Mouse (Mus musculus) heart, postnatal 10 days (tissue): Measurements from ENCODE around the gene Gm20816. TPM values are rescaled to one million over a fixed set of nuclear protein-coding genes. Genes with fewer than 3 reads are reported as not detected.
"Not testable (repeated sequence)": the region's sequence is repeated elsewhere in the genome, so short reads cannot be mapped to it uniquely, and the experiment has no call there.

Experiments
- DNase-seq, 2 experiments: peaks; one replicate each; pipeline ENCODE4 v3.0.0; 2021
- intact Hi-C: fragments of 180-260 bp; cut with DNase I; formaldehyde crosslinking; loops from one replicate; pipeline ENCODE4 v1.15.1; 2025
- total RNA-seq, 2 experiments: library from RNA; stranded (reverse); gene quantifications; 2 replicates each; pipeline ENCODE4 v1.2.3; 2021

The Gm20816 gene
- total RNA-seq = not detected

DNA sequence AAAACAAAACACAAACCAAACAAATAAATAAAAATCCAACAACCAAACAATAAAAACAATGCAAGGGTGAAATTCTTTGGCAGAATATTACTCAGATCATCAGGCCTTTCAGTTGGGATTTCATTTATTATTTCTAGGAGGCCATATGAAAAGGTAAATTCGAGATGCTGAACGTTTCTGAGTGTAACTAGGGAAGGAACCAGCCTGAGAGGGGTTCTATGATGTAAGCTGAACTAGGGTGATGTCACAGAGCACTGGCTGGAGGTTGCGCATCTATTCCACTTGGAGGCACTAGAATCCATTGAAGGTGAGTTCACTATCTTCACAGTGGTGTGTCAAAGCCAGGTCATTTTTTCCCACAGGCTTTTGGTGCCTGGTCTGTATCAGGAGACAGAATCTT lies at the start of gene Gm20816:
Gene Gm20816 (plus strand): TSS at position 301 of the 400 bp plus-strand sequence.
- DNase-seq, intact Hi-C loops: not testable (repeated sequence)

Other genes with a start within 250 kb of the Gm20816 start
- not detected for gene Gm20937, start 243.1 kb upstream of the Gm20816 start, total RNA-seq